Mouse (Mus musculus) heart, postnatal 0 days (tissue): ENCODE results near the gene Tmem117.

Source experiments
- CTCF ChIP-seq: IDR thresholded peaks from 2 replicates; pipeline ENCODE4 v1.5.1; 2016; ENCODE audit warnings: antibody characterized with exemption, control low read depth, low read depth
- EP300 ChIP-seq: IDR thresholded peaks from 2 replicates; pipeline ENCODE4 v1.6.1; 2016; ENCODE audit warnings: antibody characterized with exemption, low read depth

DNA sequence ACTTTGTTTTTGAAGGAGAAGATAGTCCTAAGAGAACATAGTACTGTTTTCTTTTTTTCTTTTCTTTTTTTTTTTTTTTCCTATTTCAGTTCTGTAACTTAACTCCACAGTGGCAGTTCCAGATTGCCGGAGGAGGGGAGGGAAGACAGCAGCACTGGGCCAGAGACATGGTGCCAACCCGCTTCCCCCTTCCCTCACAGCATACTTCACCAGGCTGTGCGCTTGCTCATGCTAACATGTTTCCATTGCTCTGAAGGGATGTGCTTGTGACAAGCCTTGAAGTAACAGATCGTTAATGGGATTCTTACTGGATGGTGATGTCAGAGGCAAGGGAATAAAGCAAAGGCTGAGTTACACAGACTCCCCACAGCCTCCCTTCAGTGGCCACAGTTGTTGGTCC is 256.0 kb downstream of the Tmem117 start:
- TF ChIP-seq CTCF (no peak), EP300 (no peak)
